Mouse (Mus musculus): Measurements from ENCODE around the gene Hip1. TPM values are rescaled to one million over a fixed set of nuclear protein-coding genes. Genes with fewer than 3 reads are reported as not detected.
"Not testable (repeated sequence)": the region's sequence is repeated elsewhere in the genome, so short reads cannot be mapped to it uniquely, and the experiment has no call there.

Hip1 gene
- polyA plus RNA-seq, 1 experiment from 2014 or later = 41.7 TPM

- WGBS = 67% methylated on average over 3 of the region's 3 CpGs
- no peaks in the 10 kb centered on the region for H3K9me3 ChIP-seq
- no peaks in the 10 kb centered on the region for H3K27me3 ChIP-seq (ENCODE audit: insufficient read depth, poor library complexity, severe bottlenecking)
- H3K27ac ChIP-seq = no peak overlapping the region
- DNase-seq (ENCODE audit: low spot score) = no peak
- 0 out of 2 replicates have a peak, but pooled peaks cover 3% of the 10 kb centered on the region for H3K36me3 ChIP-seq
- H3K4me1 ChIP-seq = peaks cover 24% of the 10 kb centered on the region
- H3K4me3 ChIP-seq = no peak overlapping the region
Observed at GRCm38 (mm10) chr5:135498914-135499313, 46.0 kb downstream of the Hip1 start.

GRCm38 (mm10) chr5:135497347-135497955 lies 47.5 kb downstream of the Hip1 start:
- Histone ChIP-seq H3K36me3 (0 out of 2 replicates have a peak, but pooled peaks cover 3% of the 10 kb centered on the region), H3K4me1 (peaks cover 24% of the 10 kb centered on the region), H3K27me3 (ENCODE audit: insufficient read depth, poor library complexity, severe bottlenecking) (no peaks in the 10 kb centered on the region), H3K27ac (no peak overlapping the region), H3K9me3 (no peaks in the 10 kb centered on the region), H3K4me3 (no peak overlapping the region)
- no peak for DNase-seq (ENCODE audit: low spot score)
- WGBS = 69% methylated on average over 6 of the region's 6 CpGs

- H3K9me3 ChIP-seq = no peaks in the 10 kb centered on the region
- H3K27ac ChIP-seq = no peak overlapping the region
- no peaks in the 10 kb centered on the region for H3K27me3 ChIP-seq (ENCODE audit: insufficient read depth, poor library complexity, severe bottlenecking)
- 0 out of 2 replicates have a peak, but pooled peaks cover 3% of the 10 kb centered on the region for H3K36me3 ChIP-seq
- no peak overlapping the region for H3K4me3 ChIP-seq
- 88% methylated on average over 2 of the region's 2 CpGs for WGBS
- no peak for DNase-seq (ENCODE audit: low spot score)
- H3K4me1 ChIP-seq = peaks cover 17% of the 10 kb centered on the region
Observed at GRCm38 (mm10) chr5:135496489-135496888, 48.4 kb downstream of the Hip1 start.

- Histone ChIP-seq H3K27ac (no peak overlapping the region), H3K36me3 (0 out of 2 replicates have a peak, but pooled peaks cover 3% of the 10 kb centered on the region), H3K9me3 (no peaks in the 10 kb centered on the region), H3K4me3 (no peak overlapping the region), H3K4me1 (peaks cover 13% of the 10 kb centered on the region), H3K27me3 (ENCODE audit: insufficient read depth, poor library complexity, severe bottlenecking) (no peaks in the 10 kb centered on the region)
- no peak for DNase-seq (ENCODE audit: low spot score)
- 90% methylated on average over 8 of the region's 8 CpGs for WGBS
Observed at GRCm38 (mm10) chr5:135495471-135495870, 49.4 kb downstream of the Hip1 start.

GRCm38 (mm10) chr5:135494183-135494910 lies 50.6 kb downstream of the Hip1 start:
- Histone ChIP-seq H3K4me3 (no peak overlapping the region), H3K36me3 (0 out of 2 replicates have a peak, but pooled peaks cover 3% of the 10 kb centered on the region), H3K9me3 (no peaks in the 10 kb centered on the region), H3K4me1 (peaks cover 22% of the 10 kb centered on the region), H3K27ac (no peak overlapping the region), H3K27me3 (ENCODE audit: insufficient read depth, poor library complexity, severe bottlenecking) (no peaks in the 10 kb centered on the region)
- WGBS = 80% methylated on average over 13 of the region's 13 CpGs
- DNase-seq (ENCODE audit: low spot score) = no peak

- WGBS = 79% methylated on average over 3 of the region's 3 CpGs
- no peaks in the 10 kb centered on the region for H3K27me3 ChIP-seq (ENCODE audit: insufficient read depth, poor library complexity, severe bottlenecking)
- H3K4me3 ChIP-seq = no peak overlapping the region
- DNase-seq (ENCODE audit: low spot score) = no peak
- no peaks in the 10 kb centered on the region for H3K9me3 ChIP-seq
- no peak overlapping the region for H3K27ac ChIP-seq
- peaks cover 24% of the 10 kb centered on the region for H3K4me1 ChIP-seq
- 0 out of 2 replicates have a peak, but pooled peaks cover 3% of the 10 kb centered on the region for H3K36me3 ChIP-seq
Observed at GRCm38 (mm10) chr5:135493095-135493494, 51.8 kb downstream of the Hip1 start.

DNA sequence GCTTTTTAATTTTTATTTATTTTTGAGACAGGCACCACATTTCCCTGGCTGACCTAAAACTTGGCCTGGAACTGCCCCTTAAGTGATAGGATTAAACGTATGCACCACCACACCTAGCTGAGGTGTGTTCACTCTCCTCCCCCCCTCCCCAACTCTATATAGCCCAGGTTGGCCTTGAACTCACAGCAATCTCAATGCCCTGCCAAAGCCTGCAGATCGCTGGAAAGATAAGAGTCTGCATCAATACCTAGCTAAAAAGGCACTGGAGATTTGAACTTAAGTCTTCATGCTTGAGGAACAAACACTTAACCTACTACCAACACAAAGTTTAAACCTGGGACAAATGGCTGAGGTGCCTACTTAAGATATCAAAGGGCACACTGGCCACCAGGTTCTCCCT lies 52.8 kb downstream of the Hip1 start:
- no peak for DNase-seq (ENCODE audit: low spot score)
- Histone ChIP-seq H3K4me1 (peaks cover 26% of the 10 kb centered on the region), H3K4me3 (no peak overlapping the region), H3K27ac (no peak overlapping the region), H3K27me3 (ENCODE audit: insufficient read depth, poor library complexity, severe bottlenecking) (no peaks in the 10 kb centered on the region), H3K9me3 (no peaks in the 10 kb centered on the region), H3K36me3 (0 out of 2 replicates have a peak, but pooled peaks cover 3% of the 10 kb centered on the region)
- 81% methylated on average over 2 of the region's 2 CpGs for WGBS

DNA sequence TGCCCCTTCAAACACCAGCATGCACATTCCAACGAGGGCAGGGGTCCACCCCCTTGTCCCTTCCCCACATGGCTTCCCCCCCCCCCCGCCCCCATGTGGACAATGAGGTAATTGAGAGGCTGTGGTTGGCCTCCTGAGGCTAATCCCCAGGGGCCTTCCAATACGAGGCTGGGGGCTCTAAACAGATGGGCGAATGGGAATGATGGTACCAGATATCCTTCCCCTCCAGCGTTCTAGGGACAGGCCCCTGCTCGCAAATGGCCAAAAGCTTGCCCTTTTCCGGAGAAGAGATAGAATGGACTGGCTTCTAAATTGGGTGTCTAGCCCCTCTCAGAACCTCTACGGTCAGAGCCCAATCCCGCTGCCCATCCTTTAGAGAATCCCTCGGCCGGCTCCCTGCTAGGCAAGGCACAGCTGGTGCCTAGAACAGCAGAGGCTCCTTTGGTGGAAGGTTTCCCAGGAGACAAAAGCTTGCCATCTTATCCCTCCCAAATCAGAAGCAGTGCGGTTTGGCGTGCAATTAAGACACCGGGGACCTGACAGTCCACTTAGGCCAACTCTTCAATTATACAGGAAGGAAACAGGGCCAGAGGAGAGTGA lies 55.1 kb downstream of the Hip1 start:
- H3K27ac ChIP-seq = peak overlapping the region; percentile 90
- DNase-seq (ENCODE audit: low spot score) = no peak
- H3K4me3 ChIP-seq = peak overlapping the region; percentile 82
- WGBS = 5% methylated on average over 14 of the region's 14 CpGs
- H3K36me3 ChIP-seq = 0 out of 2 replicates have a peak, but pooled peaks cover 2% of the 10 kb centered on the region
- H3K9me3 ChIP-seq = no peaks in the 10 kb centered on the region
- H3K4me1 ChIP-seq = peaks cover 42% of the 10 kb centered on the region
- H3K27me3 ChIP-seq (ENCODE audit: insufficient read depth, poor library complexity, severe bottlenecking) = no peaks in the 10 kb centered on the region

DNA sequence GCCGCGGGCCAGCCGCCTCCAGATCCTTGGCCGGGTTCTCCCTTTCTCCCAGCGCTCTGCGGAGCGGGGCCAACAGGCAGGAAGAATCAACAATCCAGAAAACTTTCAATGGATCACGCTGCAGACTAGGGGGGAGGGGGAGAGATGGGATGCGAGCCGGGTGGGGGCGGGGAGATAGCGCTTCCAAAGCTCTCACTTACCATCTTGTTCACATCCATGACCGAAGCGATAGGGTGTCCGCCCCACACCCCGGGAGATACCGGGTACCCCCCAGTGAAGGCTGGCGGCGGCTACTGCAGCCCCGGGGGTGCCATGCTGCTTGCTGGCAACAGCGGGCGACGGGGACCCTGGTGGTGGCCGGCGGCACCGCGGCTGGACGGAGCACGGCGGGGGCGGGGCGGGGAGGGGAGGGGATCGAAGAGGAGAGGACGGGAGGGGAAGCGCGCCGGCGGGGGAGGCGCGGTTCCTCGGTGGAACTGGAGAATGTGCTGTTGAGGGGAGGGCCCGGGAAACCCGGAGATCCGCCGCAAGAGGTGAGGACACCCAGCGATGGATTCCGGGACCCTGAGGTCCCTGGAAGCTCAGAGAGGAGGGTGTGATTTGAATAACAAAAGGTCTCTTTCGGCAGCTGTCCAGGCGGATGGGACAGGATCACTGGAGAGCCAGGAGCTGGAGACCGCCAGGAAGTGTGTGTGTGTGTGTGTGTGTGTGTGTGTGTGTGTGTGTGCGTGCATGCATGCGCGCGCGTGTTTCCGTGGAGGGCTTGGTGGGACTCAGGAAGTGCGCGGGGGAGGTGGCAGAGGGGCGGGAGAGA lies 55.8 kb downstream of the Hip1 start:
- WGBS = under 1% methylated on average over 53 of the region's 59 CpGs
- Histone ChIP-seq H3K9me3 (no peaks in the 10 kb centered on the region), H3K4me3 (peak overlapping the region; percentile 82), H3K36me3 (0 out of 2 replicates have a peak, but pooled peaks cover 2% of the 10 kb centered on the region), H3K27me3 (ENCODE audit: insufficient read depth, poor library complexity, severe bottlenecking) (no peaks in the 10 kb centered on the region), H3K4me1 (peaks cover 42% of the 10 kb centered on the region), H3K27ac (peak overlapping the region; percentile 90)
- peak; percentile 90 for DNase-seq (ENCODE audit: low spot score)

GRCm38 (mm10) chr5:135488222-135488880 lies 56.6 kb downstream of the Hip1 start:
- WGBS = 0% methylated on average over 19 of the region's 19 CpGs
- Histone ChIP-seq H3K27ac (peak overlapping the region; percentile 90), H3K27me3 (ENCODE audit: insufficient read depth, poor library complexity, severe bottlenecking) (no peaks in the 10 kb centered on the region)

GRCm38 (mm10) chr5:135485289-135485688 lies 59.6 kb downstream of the Hip1 start:
- Histone ChIP-seq H3K27me3 (ENCODE audit: insufficient read depth, poor library complexity, severe bottlenecking) (no peaks in the 10 kb centered on the region), H3K4me3 (no peak overlapping the region), H3K27ac (no peak overlapping the region; the same call in 1 of the 2 replicates), H3K4me1 (peaks cover 42% of the 10 kb centered on the region), H3K9me3 (no peaks in the 10 kb centered on the region), H3K36me3 (peaks cover 17% of the 10 kb centered on the region)
- DNase-seq (ENCODE audit: low spot score) = no peak
- WGBS = 77% methylated on average over 3 of the region's 3 CpGs

More at GRCm38 (mm10) chr5:135488222-135488880, 56.6 kb downstream of the Hip1 start:
- peaks cover 42% of the 10 kb centered on the region for H3K4me1 ChIP-seq
- H3K9me3 ChIP-seq = no peaks in the 10 kb centered on the region
- 0 out of 2 replicates have a peak, but pooled peaks cover 2% of the 10 kb centered on the region for H3K36me3 ChIP-seq
- no peak for DNase-seq (ENCODE audit: low spot score)
- H3K4me3 ChIP-seq = peak overlapping the region; percentile 82

- not testable (repeated sequence) for H3K9me3 ChIP-seq; H3K4me3 ChIP-seq; H3K27me3 ChIP-seq (ENCODE audit: insufficient read depth, poor library complexity, severe bottlenecking); H3K27ac ChIP-seq; DNase-seq (ENCODE audit: low spot score)
- 84% methylated on average over 6 of the region's 6 CpGs for WGBS
- H3K4me1 ChIP-seq = peaks cover 39% of the 10 kb centered on the region
- peaks cover 17% of the 10 kb centered on the region for H3K36me3 ChIP-seq
Observed at GRCm38 (mm10) chr5:135483865-135484264, 61.1 kb downstream of the Hip1 start.

Data from heart, embryonic 10.5 days (tissue).